Mouse (Mus musculus) bone marrow macrophage, adult 2 months (primary cell): ENCODE results near the gene Grk6. TPM values are rescaled to one million over a fixed set of nuclear protein-coding genes. Genes with fewer than 3 reads are reported as not detected.
"Not testable (repeated sequence)": the region's sequence is repeated elsewhere in the genome, so short reads cannot be mapped to it uniquely, and the experiment has no call there.

Experiments used
- H3K27ac ChIP-seq: 2 replicates; pipeline ENCODE4 v1.5.1; 2012; ENCODE audit warnings: low read depth, low read length; ENCODE audit not compliant: insufficient read depth
- H3K4me1 ChIP-seq: 2 replicates; pipeline ENCODE4 v1.6.1; 2012; ENCODE audit warnings: low read length; ENCODE audit not compliant: control insufficient read depth, insufficient read depth
- H3K4me3 ChIP-seq: 2 replicates; pipeline ENCODE4 v1.5.1; 2012; ENCODE audit warnings: mild to moderate bottlenecking, low read length, moderate library complexity; ENCODE audit not compliant: insufficient read depth
- CTCF ChIP-seq: IDR thresholded peaks from 2 replicates; pipeline ENCODE4 v1.5.1; 2012; ENCODE audit warnings: low read depth, mild to moderate bottlenecking, low read length, moderate library complexity
- POLR2A ChIP-seq: IDR thresholded peaks from 2 replicates; pipeline ENCODE4 v1.6.1; 2012; ENCODE audit warnings: mild to moderate bottlenecking, low read depth, low read length, borderline replicate concordance
- polyA plus RNA-seq: library from polyadenylated mRNA; stranded (reverse); fragments of >200 nt; gene quantifications from 2 replicates; pipeline ENCODE4 v1.2.4, GENCODE M21; 2012; ENCODE audit not compliant: missing spikeins, insufficient read depth, insufficient read length

Grk6 gene
- polyA plus RNA-seq, 1 experiment: 43.0 TPM

- TF ChIP-seq CTCF (no peak), POLR2A (no peak)
- H3K4me1 ChIP-seq: peaks cover 23% of the 10 kb centered on the region
- no peak within 1 kb of the TSS for H3K27ac ChIP-seq
- H3K4me3 ChIP-seq: no peak within 1 kb of the TSS
Observed at GRCm38 (mm10) chr13:55426613-55427012, 18.3 kb upstream of the Grk6 start, which contains the start of gene F12. TSS of gene F12 (minus strand) at chr13:55426793.

- no peak for TF ChIP-seq POLR2A
- TF ChIP-seq CTCF: no peak
- Histone ChIP-seq H3K27ac (peak overlapping the region; percentile 75), H3K4me1 (peaks cover 39% of the 10 kb centered on the region), H3K4me3 (peak overlapping the region; percentile 7)
Observed at GRCm38 (mm10) chr13:55429226-55429888, 15.5 kb upstream of the Grk6 start.

- peaks cover 39% of the 10 kb centered on the region for H3K4me1 ChIP-seq
- no peak overlapping the region for H3K4me3 ChIP-seq
- no peak for TF ChIP-seq POLR2A
- no peak for TF ChIP-seq CTCF
- no peak overlapping the region for H3K27ac ChIP-seq
Observed at GRCm38 (mm10) chr13:55430566-55430965, 14.3 kb upstream of the Grk6 start.

- Histone ChIP-seq H3K4me1 (peaks cover 37% of the 10 kb centered on the region), H3K4me3 (no peak overlapping the region), H3K27ac (peak overlapping the region; percentile 62)
- TF ChIP-seq POLR2A (no peak), CTCF (no peak)
Observed at GRCm38 (mm10) chr13:55431889-55432685, 12.8 kb upstream of the Grk6 start.

GRCm38 (mm10) chr13:55437111-55437629 lies 7.7 kb upstream of the Grk6 start:
- not testable (repeated sequence) for H3K27ac ChIP-seq, H3K4me3 ChIP-seq
- peaks cover 16% of the 10 kb centered on the region for H3K4me1 ChIP-seq

GRCm38 (mm10) chr13:55443799-55444285 lies 1.0 kb upstream of the Grk6 start:
- H3K4me1 ChIP-seq: peaks cover 26% of the 10 kb centered on the region
- peak overlapping the region; percentile 93 for H3K4me3 ChIP-seq
- peak overlapping the region; percentile 94 for H3K27ac ChIP-seq
- TF ChIP-seq POLR2A (no peak), CTCF (no peak)

- peaks cover 26% of the 10 kb centered on the region for H3K4me1 ChIP-seq
- TF ChIP-seq CTCF (no peak), POLR2A (no peak)
- peak overlapping the region; percentile 93 for H3K4me3 ChIP-seq
- peak overlapping the region; percentile 94 for H3K27ac ChIP-seq
Observed at GRCm38 (mm10) chr13:55444286-55444936, 461 bp upstream of the Grk6 start.

- TF ChIP-seq POLR2A (no peak), CTCF (no peak)
- peak overlapping the region; percentile 78 for H3K27ac ChIP-seq
- peak overlapping the region; percentile 93 for H3K4me3 ChIP-seq
- peaks cover 26% of the 10 kb centered on the region for H3K4me1 ChIP-seq
Observed at GRCm38 (mm10) chr13:55445361-55446091, 654 bp downstream of the Grk6 start.

- peaks cover 22% of the 10 kb centered on the region for H3K4me1 ChIP-seq
- 0 out of 2 replicates have a peak overlapping the region, but pooled peaks have one; percentile 40 for H3K27ac ChIP-seq
- H3K4me3 ChIP-seq: peak overlapping the region; percentile 93
- TF ChIP-seq POLR2A: no peak
- TF ChIP-seq CTCF: no peak
Observed at GRCm38 (mm10) chr13:55446483-55447105, 1.7 kb downstream of the Grk6 start.
